Mouse (Mus musculus): ENCODE measurements around the gene Sec24c.
"Not testable (repeated sequence)": the region's sequence is repeated elsewhere in the genome, so short reads cannot be mapped to it uniquely, and the experiment has no call there.

The Sec24c gene

DNA sequence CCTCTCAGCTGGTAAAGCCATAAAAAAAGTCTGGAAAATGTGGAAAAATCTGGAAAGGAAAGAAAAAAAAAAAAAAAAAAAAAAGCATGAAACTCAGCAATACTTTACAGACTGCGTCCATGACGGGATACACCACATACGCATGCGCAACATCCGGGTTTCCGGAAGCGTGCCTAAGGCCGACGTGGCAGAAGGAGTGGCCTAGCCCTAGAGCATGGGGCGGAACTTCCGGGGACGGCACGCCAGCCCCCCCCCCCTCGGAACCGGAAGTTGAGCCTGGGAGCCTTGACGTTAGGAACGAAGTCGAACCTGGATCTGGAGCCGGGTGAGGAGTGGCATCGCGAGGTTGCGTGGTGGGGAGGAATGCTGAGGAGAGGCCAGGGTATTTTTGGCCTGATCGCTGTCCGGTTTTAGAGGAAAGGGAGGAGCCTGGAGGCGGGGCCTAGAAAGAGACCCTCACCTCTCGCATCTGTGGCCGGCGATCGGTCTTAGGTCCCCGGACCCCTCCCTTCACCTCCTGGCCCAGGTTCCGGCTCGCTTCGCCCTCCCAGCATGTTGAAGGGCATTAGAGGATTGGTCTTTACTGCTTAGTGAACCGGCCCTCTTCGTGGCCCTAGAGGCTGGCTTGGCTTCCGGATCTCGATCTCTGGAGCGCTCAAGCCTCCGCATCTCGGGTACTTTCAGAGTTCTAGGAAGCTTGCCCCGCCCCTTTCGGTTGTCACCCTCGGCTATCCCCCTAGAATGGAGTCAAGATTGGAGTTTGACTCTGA, at the start of gene Sec24c:
Gene Sec24c, plus strand, starts transcription at position 245 of the 770 bp plus-strand sequence.
- DNase-seq (ENCODE audit: low spot score) = peak; percentile 98

DNA sequence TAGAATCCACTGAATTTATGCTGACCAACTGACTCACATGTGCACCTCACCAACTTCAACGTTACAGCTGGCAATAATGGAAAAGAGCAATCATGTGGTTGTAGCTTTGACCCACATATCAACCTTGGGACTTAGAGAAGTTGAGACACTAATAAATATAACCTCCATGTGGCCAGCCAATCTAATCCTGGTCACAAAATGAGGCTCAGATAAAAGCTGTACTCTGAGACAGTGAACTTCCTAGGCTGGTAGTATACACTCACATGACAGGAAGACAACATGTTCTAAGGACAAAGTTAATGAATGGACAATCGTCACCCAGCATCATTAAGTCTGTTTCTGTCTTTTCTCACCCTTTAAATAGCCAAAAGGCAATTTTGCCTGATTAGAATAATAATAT, 47.7 kb upstream of the Sec24c start:
- DNase-seq (ENCODE audit: low spot score) = no peak

DNA sequence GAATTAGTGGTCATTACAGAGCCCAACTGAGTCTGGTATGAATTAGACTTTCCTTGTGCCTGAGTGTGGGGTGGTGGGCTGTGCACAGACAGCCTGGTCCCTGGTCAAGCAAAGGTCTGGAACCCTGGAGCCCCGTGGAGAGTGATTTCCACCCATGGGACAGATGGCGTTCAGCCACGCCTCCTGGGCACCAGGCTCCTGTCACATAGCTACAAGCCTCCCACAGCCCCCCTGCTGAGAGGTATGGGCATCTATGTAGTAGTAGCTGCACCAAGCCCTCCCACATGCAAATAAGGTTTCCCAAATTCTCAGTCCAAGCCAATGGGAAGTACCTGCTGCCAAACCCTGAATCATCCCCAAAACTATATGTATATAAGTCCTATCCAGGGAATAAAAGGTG, 47.1 kb upstream of the Sec24c start:
- no peak for DNase-seq (ENCODE audit: low spot score)

DNA sequence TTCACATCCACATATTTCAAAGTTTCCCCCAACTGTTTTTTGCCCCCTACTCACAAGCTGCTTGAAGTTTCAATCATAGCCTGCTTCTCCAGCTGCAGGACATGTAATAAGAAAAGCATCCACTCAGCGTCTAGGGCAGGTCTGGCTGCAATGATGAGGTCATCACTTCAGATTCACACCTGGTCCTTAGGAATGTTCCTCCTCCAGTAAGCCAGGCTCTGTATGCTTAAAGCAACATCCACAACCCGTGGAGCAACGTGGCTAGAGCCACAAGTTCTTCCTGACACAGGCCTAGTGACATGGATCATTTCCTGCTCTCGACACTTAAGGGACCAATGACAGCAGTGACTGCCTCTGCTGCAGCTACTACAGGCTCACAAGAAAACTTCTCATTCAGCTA, 42.9 kb upstream of the Sec24c start:
- DNase-seq (ENCODE audit: low spot score) = no peak

DNA sequence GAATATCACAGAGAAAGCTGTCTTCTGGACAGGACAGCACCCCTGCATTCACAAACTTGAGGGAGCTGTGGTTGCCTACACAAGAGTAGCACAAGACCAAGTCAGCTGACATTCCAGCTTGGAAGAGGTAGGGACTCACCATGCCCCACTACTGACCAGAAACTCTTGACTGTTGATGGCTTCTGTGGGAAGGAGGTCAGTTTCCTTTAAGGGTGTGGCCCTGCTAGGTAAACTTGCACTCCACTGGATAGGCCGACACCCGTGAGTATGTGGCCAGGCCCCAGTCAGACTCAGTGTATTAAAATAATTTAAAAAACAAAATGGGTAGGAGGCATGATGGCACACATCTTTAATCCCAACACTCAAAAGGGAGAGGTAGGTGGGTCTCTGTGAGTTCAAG, 38.6 kb upstream of the Sec24c start:
- DNase-seq (ENCODE audit: low spot score) = no peak

DNA sequence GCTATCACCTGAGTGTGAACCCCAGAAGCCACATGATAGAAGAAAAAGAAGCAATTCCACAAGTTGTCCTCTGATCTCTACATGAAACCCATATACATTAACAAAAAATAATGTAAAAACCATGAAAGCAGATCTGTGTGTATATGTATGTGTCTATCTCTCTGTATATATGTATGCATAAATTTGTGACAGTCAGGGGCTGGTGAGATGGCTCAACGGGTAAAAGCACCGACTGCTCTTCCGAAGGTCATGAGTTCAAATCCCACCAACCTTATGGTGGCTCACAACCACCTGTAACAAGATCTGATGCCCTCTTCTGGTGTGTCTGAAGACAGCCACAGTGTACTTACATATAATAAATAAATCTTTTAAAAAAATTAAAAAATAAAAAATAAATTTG, 37.1 kb upstream of the Sec24c start:
- DNase-seq (ENCODE audit: low spot score) = not testable (repeated sequence)

DNA sequence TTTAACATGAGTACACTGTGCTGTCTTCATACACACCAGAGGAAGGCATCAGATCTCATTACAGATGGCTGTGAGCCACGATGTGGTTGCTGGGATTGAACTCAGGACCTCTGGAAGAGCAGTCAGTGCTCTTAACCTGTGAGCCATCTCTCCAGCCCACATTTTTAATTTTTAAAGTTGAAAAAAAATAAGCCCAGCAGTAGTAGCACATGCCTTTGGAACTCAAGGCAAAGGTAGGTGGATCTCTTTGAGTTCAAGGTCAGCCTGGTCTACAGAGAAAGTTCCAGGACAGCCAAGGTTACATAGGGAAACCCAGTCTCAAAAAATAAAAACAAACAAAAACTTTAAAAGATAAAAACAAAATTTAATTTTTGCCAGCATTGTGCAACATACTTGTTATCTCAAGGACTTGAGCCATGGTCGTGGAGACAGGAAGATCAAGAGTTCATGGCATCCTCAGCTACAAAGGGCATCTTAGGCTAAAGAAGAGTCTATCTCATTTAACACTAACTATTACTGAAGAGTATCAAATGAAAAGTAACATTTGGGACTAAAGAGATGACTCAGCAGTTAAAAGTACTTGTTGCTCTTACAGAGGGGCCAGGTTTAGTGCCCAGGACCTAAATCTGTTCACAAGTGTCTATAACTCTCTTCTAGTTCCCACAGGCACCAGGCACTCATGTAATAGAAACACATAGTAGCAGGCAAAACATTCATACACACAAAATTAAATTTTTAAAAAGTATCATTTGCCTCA, 36.1 kb upstream of the Sec24c start:
- DNase-seq (ENCODE audit: low spot score) = no peak

DNA sequence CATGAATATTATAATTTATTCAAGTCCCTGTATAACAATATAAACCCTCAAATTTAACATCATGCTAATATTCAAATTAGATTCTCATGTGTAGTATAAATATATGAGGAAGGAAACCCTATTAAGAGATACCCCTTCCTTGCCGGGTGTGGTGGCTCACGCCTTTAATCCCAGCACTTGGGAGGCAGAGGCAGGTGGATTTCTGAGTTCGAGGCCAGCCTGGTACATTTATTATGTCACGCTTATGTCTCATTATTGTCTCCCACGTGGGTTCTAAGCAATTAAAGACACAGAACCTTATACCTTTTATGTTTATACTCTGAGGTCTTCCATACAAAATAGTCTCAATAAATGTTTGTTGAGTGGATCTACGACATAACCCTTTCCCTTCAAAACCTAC, 35.4 kb upstream of the Sec24c start:
- DNase-seq (ENCODE audit: low spot score) = no peak

DNA sequence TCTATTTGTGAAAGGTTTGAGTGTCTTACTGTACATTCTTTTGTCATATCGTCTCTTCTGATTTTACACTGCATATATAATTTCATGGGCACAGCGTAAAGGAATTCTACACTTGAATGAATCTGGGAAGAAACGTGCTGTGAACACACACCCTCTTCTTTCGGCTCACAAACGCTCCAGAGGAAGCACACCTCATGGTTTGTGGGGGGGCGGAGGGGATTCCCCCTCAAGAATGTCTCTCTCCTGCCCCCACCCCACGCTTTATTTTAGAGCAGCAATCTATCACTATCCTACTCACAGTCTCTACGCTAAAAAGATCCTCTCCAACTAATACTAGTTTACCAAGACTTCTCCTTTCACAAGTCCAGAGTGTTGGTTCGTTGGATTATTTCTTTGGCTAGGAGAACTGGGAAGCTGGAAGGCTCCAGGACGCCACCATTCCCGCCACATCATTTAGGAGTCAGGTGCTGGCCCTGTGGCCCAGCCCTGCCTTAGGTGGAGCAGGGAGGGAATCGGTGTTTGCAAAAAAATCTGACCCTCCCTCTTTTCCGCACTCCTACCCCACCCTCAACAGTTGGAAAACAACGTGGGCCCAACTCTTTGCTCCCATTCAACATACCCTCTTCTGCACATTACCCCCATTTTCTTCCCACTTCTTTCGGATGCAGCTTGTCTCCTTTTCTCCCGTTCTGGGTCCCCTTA, 34.0 kb upstream of the Sec24c start:
- no peak for DNase-seq (ENCODE audit: low spot score)

DNA sequence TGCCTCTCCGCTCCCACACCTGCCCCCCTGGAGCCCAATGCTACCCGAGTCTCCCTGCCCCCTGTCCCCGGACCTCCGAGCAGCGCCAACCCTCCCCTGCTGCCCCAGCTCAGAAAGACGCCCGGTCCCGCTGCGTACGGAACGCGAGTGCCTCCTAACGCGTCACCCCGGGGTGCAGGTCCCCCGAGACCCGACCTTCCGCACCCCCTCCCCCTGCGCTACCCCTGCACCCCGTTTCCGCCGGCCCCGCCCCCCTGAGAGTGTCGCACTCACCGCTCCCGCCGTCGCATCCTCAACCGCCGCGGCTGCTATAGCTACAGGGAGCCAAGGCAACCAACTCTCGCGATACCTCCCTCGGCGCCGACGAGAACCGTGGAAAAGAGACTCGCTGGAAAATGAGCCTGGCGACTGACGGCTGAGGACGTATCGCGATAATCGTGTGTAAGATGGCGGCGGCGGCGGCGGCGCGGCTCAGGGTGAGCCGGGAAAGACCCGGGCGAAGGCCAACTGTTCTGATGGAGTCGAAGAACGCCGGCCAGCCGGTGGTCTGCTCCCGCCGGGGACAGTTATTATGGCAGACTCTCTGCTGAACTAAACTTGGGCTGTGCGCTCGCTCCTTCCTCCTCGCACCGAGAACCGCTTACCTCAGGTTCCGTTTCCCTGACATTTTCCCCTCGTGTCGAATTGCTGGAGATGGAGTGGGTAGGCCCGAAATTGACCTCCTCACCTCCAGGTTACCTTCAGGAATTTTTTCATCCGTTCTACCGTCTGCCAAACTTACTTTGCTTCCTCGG, 33.3 kb upstream of the Sec24c start, which contains the start of gene Usp54:
Gene Usp54, minus strand, starts transcription at position 420 of the 794 bp plus-strand sequence.
- peak; percentile 93 for DNase-seq (ENCODE audit: low spot score)

DNA sequence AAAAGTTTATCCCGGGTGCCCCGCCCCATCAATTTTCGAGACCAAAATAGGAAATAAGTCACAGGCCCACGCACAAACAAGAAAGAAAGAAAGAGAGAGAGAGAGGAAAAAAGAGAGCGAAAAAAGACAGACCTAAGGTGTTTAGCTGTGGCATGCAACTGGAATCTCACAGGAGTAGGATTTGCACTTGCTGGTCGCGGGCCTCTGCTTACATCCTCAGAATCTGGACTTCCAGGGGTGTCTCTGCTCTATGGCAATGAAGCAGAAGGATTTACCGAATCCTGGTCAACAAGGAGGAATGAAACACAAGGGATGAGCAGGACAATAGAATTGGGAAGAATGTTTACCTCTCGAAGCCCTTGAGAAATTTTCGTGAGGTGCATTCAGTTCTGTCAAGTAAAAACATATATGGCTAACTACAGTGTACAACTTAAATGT, 32.7 kb upstream of the Sec24c start:
- peak; percentile 25 for DNase-seq (ENCODE audit: low spot score)

DNA sequence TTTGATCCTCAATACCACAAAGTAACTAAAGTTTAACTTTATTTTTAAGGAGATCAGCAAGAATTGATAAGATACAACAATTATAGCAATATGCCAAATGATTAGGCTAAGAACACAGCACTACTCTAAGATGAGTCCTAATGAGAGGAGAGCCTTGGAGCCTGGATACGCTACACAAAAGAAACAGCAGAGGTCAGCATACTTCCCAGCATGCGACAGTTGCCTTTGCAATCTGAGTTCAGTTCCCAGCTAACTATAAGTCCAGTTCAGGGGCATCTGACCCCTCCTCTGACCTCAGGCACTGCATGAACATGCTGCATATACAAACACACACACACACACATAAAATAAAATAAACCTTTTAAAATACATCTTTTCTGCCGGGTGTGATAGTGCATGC, 28.6 kb upstream of the Sec24c start:
- no peak for DNase-seq (ENCODE audit: low spot score)

DNA sequence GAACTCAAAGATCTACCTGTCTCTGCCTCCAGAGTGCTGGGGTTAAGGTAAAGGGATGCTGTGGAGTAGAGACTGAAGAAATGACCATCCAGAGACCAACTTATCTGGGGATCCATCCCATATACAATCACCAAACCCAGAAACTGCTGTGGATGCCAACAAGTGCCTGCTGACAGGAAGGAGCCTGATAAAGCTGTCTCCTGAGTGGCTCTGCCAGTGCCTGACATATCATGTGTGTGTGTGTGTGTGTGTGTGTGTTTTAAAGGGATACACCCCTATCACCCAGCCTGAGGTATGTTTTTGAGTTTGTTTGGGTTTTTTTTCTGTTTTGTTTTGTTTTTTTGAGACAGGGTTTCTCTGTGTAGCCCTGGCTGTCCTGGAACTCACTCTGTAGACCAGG, 27.7 kb upstream of the Sec24c start:
- DNase-seq (ENCODE audit: low spot score) = no peak

DNA sequence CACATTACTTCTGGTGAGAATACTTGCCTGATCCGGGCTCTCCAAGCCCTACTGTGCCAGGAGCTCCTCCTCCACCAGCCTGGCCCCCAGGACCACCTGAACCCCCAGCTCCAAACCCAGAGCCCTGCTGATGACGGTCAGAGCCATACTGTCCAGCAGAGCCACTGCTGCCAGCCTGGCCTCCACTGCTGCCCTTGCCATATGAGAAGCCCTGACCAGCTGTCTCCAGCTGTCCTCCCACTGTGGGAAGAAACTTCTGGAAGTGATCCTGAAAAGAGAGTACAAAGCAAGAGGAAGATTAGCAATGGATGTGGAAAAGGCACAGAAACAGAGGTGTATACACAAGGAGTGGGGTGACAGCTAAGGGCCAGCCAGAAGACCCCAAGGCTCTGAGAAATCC, 23.1 kb upstream of the Sec24c start:
- DNase-seq (ENCODE audit: low spot score) = no peak

DNA sequence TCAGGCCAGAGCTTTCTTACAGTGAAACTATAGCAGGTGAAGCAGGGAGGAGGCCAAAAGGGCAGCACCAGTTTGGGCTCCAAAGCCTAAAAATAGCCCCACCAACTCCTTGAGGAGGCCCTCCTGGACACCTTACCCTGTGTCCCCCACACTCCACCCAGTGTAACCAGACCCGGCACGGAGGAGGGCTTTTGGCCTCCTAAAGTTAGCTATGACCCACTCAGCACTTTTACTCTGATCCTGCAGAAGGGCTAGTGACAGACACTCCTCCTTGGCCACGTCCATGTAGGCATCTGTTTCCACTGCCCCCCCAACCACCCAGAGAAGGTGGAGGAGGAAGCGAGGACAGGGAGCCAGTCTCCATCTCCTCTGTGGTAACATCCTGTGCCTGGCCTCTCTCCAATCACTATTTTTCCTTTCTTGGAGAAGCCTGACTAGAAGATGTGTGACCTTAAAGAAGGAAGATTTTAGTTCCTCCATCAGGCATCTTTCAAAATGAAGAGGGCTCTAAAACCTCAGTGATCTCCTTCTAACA, 22.3 kb upstream of the Sec24c start:
- no peak for DNase-seq (ENCODE audit: low spot score)

DNA sequence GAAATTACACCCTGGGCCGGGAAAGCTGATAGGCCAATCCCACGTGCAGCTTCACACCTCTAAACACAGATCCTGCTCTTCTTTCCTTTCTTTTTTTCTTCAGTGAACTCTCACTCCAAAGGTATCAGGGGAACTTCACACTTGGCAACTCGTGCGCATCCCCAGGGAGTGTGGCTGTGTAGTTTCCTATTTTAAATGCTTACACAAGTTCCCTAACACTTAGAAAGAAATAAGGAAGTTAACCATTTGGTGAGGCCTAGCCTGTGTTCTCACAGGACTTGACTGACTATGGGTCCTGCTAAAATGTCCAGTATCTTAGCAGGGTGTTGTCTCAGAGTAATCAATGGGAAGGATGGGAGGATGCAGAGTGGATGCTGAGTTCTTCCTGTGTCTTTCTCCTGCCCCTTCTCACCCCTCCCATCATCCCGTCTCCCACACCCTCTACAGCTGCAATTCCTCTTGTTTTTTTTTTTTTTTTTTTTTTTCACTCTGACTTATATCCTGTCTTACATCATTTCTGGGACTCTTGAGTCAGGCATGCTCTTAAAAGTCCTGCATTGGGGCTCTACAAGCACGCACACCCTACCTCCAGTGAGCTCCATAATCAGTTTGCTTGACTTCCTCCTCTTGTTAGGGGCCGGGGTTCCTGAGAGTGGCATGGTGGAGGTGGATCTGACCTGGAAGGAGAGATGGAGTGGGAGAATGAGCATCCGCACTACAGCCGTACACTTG, 19.3 kb upstream of the Sec24c start:
- DNase-seq (ENCODE audit: low spot score) = no peak

DNA sequence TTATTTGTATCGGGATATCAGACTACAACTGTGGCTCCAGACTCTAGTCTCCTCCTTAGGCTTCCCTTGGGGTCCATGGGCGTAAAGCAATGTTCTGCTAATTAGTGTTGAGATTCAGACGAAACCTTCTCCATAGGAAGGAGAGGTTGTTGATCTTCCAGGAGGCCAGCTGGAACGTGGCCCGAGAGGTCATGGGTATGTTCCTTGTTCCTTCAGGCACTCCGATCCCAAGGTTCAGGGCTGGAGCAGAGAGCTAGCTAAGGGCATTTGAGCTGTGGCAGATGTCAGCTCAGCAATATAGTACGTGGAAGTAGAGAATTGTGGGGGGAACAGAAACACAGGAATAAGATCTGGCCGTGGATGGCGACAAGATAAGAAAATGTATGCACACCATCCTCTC, 18.4 kb upstream of the Sec24c start:
- DNase-seq (ENCODE audit: low spot score) = no peak

DNA sequence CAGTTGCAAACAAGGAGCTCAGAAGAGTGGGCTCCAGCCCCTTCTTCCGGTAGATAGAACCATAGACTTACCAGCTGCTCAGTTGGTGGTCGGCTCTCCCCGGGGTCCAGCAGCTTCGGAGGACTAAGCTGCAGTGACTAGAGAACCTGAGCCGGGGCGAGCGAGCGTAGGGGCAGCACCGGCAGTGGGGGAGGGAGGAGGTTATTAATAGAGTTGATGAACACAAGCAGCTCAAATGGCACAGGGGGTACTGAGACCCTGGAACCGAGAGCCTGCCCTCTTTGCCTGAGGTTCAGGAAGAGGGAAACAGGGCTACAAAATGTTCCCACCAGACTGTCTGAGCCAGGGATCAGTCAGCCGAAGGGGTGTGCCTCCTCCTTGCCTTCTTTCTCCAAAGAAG, 17.7 kb upstream of the Sec24c start, which contains the start of gene Myoz1:
Gene Myoz1, minus strand, starts transcription at position 180 of the 400 bp plus-strand sequence.
- no peak for DNase-seq (ENCODE audit: low spot score)

DNA sequence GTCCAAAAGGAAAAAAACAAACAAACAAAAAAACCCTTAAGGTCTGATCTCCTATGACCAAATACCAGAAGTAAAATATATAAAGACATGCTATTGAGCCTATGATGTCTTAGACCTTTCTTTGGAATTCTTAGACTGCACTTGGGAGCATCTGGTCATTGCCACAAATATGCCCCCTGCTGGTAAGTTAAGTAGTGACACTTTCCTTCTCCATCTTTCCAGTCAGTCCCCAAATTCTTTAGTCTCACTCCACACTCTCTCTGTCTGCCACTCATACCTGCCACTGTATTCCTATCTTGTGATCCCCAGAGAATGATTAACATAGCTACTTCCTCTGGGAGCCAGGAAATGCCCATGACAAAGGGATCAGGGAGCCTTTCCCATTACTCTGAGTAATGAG, 15.8 kb upstream of the Sec24c start:
- DNase-seq (ENCODE audit: low spot score) = peak; percentile 62

DNA sequence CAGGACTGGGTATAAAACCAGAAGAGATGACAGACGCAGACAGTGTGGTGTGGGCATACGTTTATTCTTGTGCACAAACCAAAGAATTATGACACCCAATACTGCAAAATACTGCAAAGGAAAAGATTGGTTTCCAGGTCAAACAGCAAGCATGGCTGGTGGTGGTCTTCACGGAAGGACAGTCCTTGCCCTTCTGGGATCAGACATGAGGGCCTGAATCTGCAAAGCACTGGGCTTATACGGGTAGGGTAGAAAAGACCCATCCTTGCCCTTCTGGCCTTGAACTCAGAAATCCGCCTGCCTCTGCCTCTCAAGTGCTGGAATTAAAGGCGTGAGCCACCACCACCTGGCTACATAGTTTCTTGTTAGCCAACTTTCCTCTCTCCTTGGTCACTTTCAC, 15.2 kb upstream of the Sec24c start:
- no peak for DNase-seq (ENCODE audit: low spot score)

DNA sequence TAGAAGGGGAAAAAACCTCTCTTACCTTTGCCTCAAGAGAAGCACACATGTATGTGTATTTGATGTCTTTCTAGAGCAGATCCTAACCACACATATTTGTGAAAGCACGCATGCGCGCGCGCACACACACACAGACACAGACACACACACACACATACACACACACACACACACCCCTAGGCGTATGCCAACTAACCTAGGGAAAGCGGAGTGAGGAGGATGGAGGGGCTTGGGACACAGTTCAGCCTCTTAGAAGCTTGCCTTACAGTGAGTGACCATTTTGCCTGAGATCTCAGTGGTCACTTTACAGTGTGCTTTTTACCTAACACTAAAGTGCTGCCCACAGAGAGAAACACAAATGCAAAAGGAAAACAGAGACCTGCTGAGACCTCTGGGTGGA, 14.4 kb upstream of the Sec24c start:
- DNase-seq (ENCODE audit: low spot score) = no peak
